In the genomic region with DNA sequence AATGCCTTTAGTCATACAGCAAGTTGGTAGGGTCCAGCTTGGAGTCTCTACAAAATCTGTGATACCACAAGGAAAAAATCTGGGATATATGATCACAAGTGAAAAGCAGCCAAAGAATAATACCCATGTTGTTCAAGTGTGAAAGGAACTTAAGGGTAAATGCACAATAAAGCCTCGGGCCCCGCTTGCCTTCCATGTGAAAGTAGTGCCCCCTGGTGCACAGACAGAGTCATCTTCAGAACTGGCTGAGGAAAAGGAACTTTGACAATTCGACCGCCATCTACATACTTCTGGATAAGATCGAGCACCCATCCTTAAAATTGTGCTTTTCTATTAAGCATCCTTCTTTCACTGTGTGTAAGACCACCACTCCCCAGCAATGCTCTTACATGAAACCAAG, we compare ENCODE assay signal across 9 mouse cellular contexts. TPM values are rescaled to one million over a fixed set of nuclear protein-coding genes. Genes with fewer than 3 reads are reported as not detected.
DNase-seq lines count a peak whose midpoint lies in the region; ATAC-seq and TF ChIP-seq lines count a peak whose summit lies in the region.
"Had no signal": no experiment of that assay in that cellular context is flagged by ENCODE, and none has a peak within 500 bp of the region (broad histone marks: within the 10 kb centered on the region; RNA-seq: fewer than 3 reads in every experiment).

No protein-coding gene starts in this region.

- 33% methylated on average over 5 of the region's 5 CpGs for whole genome bisulfite sequencing in heart, adult 2 months
- WGBS in midbrain, embryonic 13.5 days: 50% methylated on average over 5 of the region's 5 CpGs

- peak; percentile 20 to 35 for DNase-seq in heart, adult 2 months
- DNase-seq in heart, postnatal 25 days (ENCODE audit: low spot score): no peak
- DNase-seq in urinary bladder, adult 18-20 months (ENCODE audit: low spot score in 2 of 2): peak; percentile 18 to 24
- DNase-seq in urinary bladder, adult 2 months (ENCODE audit: low spot score): no peak
- DNase-seq in cerebellum, postnatal 25 days: peak; percentile 35 to 67
- peak; percentile 56 to 60 for DNase-seq in kidney, postnatal 4 days

- no peaks in the 10 kb centered on the region for H3K79me2 ChIP-seq in heart, adult 2 months (replicated peaks; ENCODE audit: control insufficient read depth, insufficient read depth, low read length)

- H3K36me3 ChIP-seq in heart, adult 2 months (ENCODE audit: control insufficient read depth, insufficient read depth, low read length): no peaks in the 10 kb centered on the region
- no peaks in the 10 kb centered on the region for H3K36me3 ChIP-seq in midbrain, embryonic 13.5 days
- H3K36me3 ChIP-seq: hindbrain, embryonic 15.5 days had no signal

- no peak overlapping the region for H3K27ac ChIP-seq in heart, adult 2 months
- no peak overlapping the region for H3K27ac ChIP-seq in midbrain, embryonic 13.5 days
- H3K27ac ChIP-seq: hindbrain, embryonic 15.5 days had no signal

- H3K4me3 ChIP-seq in heart, adult 2 months: no peak overlapping the region
- no peak overlapping the region for H3K4me3 ChIP-seq in midbrain, embryonic 13.5 days (replicated peaks)
- H3K4me3 ChIP-seq: hindbrain, embryonic 15.5 days had no signal

- peak; percentile 91 for ATAC-seq in megakaryocyte, adult 5-6 weeks (ENCODE audit: poor library complexity, severe bottlenecking)
- no peak for ATAC-seq in midbrain, embryonic 13.5 days

- H3K4me2 ChIP-seq in midbrain, embryonic 13.5 days (replicated peaks): no peak overlapping the region
- H3K4me2 ChIP-seq: hindbrain, embryonic 15.5 days had no signal

- no peak overlapping the region for H3K9ac ChIP-seq in heart, adult 2 months (ENCODE audit: low read depth, low read length)
- no peak overlapping the region for H3K9ac ChIP-seq in midbrain, embryonic 13.5 days (replicated peaks)
- H3K9ac ChIP-seq: hindbrain, embryonic 15.5 days had no signal

- intact Hi-C loops in heart, adult 2 months (cut with DNase I): loop anchor here (5.0 kb wide), 1 partner anchor 331 kb away; no protein-coding TSS in a partner anchor
- intact Hi-C loops in heart, postnatal 25 days (cut with DNase I): loop anchor here (2.0 kb wide), 1 partner anchor 354 kb away; no protein-coding TSS in a partner anchor

- TF ChIP-seq POLR2A in heart, adult 2 months (IDR thresholded peaks at IDR 0.05; ENCODE audit: insufficient read depth, low read depth, low read length): no peak

- H3K9me3 ChIP-seq in midbrain, embryonic 13.5 days: no peaks in the 10 kb centered on the region
- H3K9me3 ChIP-seq: hindbrain, embryonic 15.5 days had no signal

- H3K27me3 ChIP-seq in heart, adult 2 months (ENCODE audit: control insufficient read depth, insufficient read depth, low read length): no peaks in the 10 kb centered on the region
- no peaks in the 10 kb centered on the region for H3K27me3 ChIP-seq in midbrain, embryonic 13.5 days
- H3K27me3 ChIP-seq: hindbrain, embryonic 15.5 days had no signal

- 0 out of 2 replicates have a peak, but pooled peaks have one; percentile 30 for TF ChIP-seq EP300 in heart, adult 2 months (IDR thresholded peaks at IDR 0.05; ENCODE audit: insufficient read depth, low read depth, low read length)

- TF ChIP-seq CTCF in heart, adult 2 months (IDR thresholded peaks at IDR 0.05): peak; percentile 85

- H3K4me1 ChIP-seq in heart, adult 2 months (ENCODE audit: control insufficient read depth, insufficient read depth, low read length): peaks cover 5% of the 10 kb centered on the region
- H3K4me1 ChIP-seq in midbrain, embryonic 13.5 days (replicated peaks): 0 out of 2 replicates have a peak, but pooled peaks cover 4% of the 10 kb centered on the region

RNA-seq across cellular contexts. Expression of a gene that starts 11.6 kb away (rescaled TPM):
- total RNA-seq in heart, adult 2 months (2021): under 1 TPM; 0.45 to 0.68 TPM
- polyA plus RNA-seq in heart, adult 2 months (2012; rRNA removed): 0.23 and 0.51 TPM in 2 replicates
- under 1 TPM in 1 of 2 experiments, not detected in 1; 0.22 TPM for total RNA-seq in heart, postnatal 25 days (2021)
- polyA plus RNA-seq in urinary bladder, adult 2 months (2012; rRNA removed): 0.85 and 0.94 TPM in 2 replicates
- 19.3 and 28.2 TPM in 2 replicates for total RNA-seq in megakaryocyte, adult 5-6 weeks (2015)
- 13.2 and 21.6 TPM in 2 replicates for total RNA-seq in megakaryocyte, adult 5-6 weeks (2017)
- polyA plus RNA-seq in midbrain, embryonic 13.5 days (2015; fragmentation: Nextera tagmentation; extraction: Ambion mirVana): 0.85 and 1.2 TPM in 2 replicates

Comparison
In these comparisons a context has a peak if more than half of its experiments do, and no peak if none do; other contexts are left out.
1. DNase-seq: peak in heart, adult 2 months (2 of 2), urinary bladder, adult 18-20 months (2 of 2), cerebellum, postnatal 25 days (2 of 2) and kidney, postnatal 4 days (2 of 2); none in heart, postnatal 25 days (single experiment) and urinary bladder, adult 2 months (single experiment).
2. RNA of a gene that starts 11.6 kb away (total RNA-seq): 13.2 to 28.2 TPM in megakaryocyte, adult 5-6 weeks; 0.45 to 0.68 TPM in heart, adult 2 months and 0.22 TPM in heart, postnatal 25 days; every median in the first group is over 4 times any median in the second.